Mouse (Mus musculus) ES-E14 (cell line): ENCODE data around the gene Psmd11. TPM values are rescaled to one million over a fixed set of nuclear protein-coding genes. Genes with fewer than 3 reads are reported as not detected.

ENCODE experiments used
- DNase-seq: peaks from one replicate; pipeline ENCODE4 v3.0.0-alpha.2; 2013; ENCODE audit warnings: low read depth, low spot score
- H3K27ac ChIP-seq: 2 replicates; pipeline ENCODE4 v1.5.1; 2012; ENCODE audit warnings: low read depth, mild to moderate bottlenecking, low read length, moderate library complexity, mixed read lengths; ENCODE audit not compliant: poor library complexity, insufficient read depth, severe bottlenecking
- H3K36me3 ChIP-seq: 2 replicates; pipeline ENCODE4 v1.6.1; 2012; ENCODE audit warnings: mild to moderate bottlenecking, low read length, moderate library complexity, mixed read lengths; ENCODE audit not compliant: control insufficient read depth, poor library complexity, insufficient read depth, severe bottlenecking
- H3K4me1 ChIP-seq, 2 experiments: fragments of 150-350 bp in 1 of 2; sonication (generic) in 1 of 2; 2 replicates each; pipeline ENCODE4 v1.6.1; 2012; ENCODE audit warnings: low read length in 2 of 2, mild to moderate bottlenecking in 1 of 2, mixed read lengths in 1 of 2; ENCODE audit not compliant: control insufficient read depth in 2 of 2, insufficient read depth in 2 of 2, poor library complexity in 1 of 2
- H3K4me3 ChIP-seq, 2 experiments: fragments of 150-350 bp in 1 of 2; sonication (generic) in 1 of 2; 2 replicates each; pipeline ENCODE4 v1.5.1; 2012; ENCODE audit warnings: low read length in 2 of 2, low read depth in 1 of 2, mild to moderate bottlenecking in 1 of 2, mixed read lengths in 1 of 2; ENCODE audit not compliant: insufficient read depth in 1 of 2, poor library complexity in 1 of 2, severe bottlenecking in 1 of 2
- H3K9ac ChIP-seq: 2 replicates; pipeline ENCODE4 v1.6.1; 2012; ENCODE audit warnings: low read depth, mild to moderate bottlenecking, low read length, mixed read lengths; ENCODE audit not compliant: poor library complexity, insufficient read depth, severe bottlenecking
- H3K9me3 ChIP-seq: fragments of 150-350 bp; sonication (generic); 2 replicates; pipeline ENCODE4 v1.6.1; 2012; ENCODE audit warnings: low read depth, mild to moderate bottlenecking, low read length; ENCODE audit not compliant: control insufficient read depth, insufficient read depth
- CHD2 ChIP-seq: IDR thresholded peaks from 2 replicates; pipeline ENCODE4 v1.6.1; 2014; ENCODE audit warnings: mild to moderate bottlenecking, low read depth, low read length, inconsistent platforms
- HCFC1 ChIP-seq: IDR thresholded peaks from 2 replicates; pipeline ENCODE4 v1.6.1; 2012; ENCODE audit warnings: low read length, inconsistent platforms, borderline replicate concordance; ENCODE audit not compliant: insufficient read depth
- MAFK ChIP-seq: IDR thresholded peaks from 2 replicates; pipeline ENCODE4 v1.6.1; 2014; ENCODE audit warnings: mild to moderate bottlenecking, low read depth, low read length, inconsistent platforms; ENCODE audit not compliant: insufficient read depth
- ZC3H11A ChIP-seq: IDR thresholded peaks from 2 replicates; pipeline ENCODE4 v1.6.1; 2012; ENCODE audit warnings: low read depth, mild to moderate bottlenecking, inconsistent platforms, low read length, borderline replicate concordance
- ZNF384 ChIP-seq: IDR thresholded peaks from 2 replicates; pipeline ENCODE4 v1.6.1; 2012; ENCODE audit warnings: low read depth, low read length, inconsistent platforms
- in situ Hi-C, 2 experiments: fragments of 600-800 bp; cut with MboI; formaldehyde crosslinking; loops; one replicate each; pipeline ENCODE4 v1.15.1; 2025; ENCODE audit warnings: low sequenced_read_pairs in 2 of 2, inconsistent platforms in 1 of 2; ENCODE audit not compliant: unreplicated experiment in 2 of 2
- total RNA-seq: library from RNA; depleted of rRNA; stranded (reverse); fragments of 300-350 nt; gene quantifications from 2 replicates; pipeline ENCODE4 v1.2.3, GENCODE M21; 2012

Gene Psmd11
- total RNA-seq, 1 experiment, result 106 TPM

GRCm38 (mm10) chr11:80474175-80474691 lies 45.8 kb downstream of the Psmd11 start:
- H3K4me3 ChIP-seq, result no peak overlapping the region
- no peak for DNase-seq
- peaks cover 0 to 11% of the 10 kb centered on the region in 2 experiments; a peak in 1 of 4 replicates for H3K4me1 ChIP-seq
- no peaks in the 10 kb centered on the region for H3K9me3 ChIP-seq
- no peak overlapping the region for H3K9ac ChIP-seq
- in situ Hi-C loops, result no loop called here
- no peak overlapping the region for H3K27ac ChIP-seq
- TF ChIP-seq ZC3H11A (no peak), ZNF384 (no peak), MAFK (no peak), CHD2 (no peak), HCFC1 (no peak)
- peaks cover 21% of the 10 kb centered on the region for H3K36me3 ChIP-seq

- DNase-seq, result no peak
- Histone ChIP-seq H3K4me1 (peaks cover 0 to 13% of the 10 kb centered on the region in 2 experiments; a peak in 1 of 4 replicates), H3K36me3 (peaks cover 18% of the 10 kb centered on the region), H3K9me3 (no peaks in the 10 kb centered on the region), H3K4me3 (no peak overlapping the region), H3K27ac (no peak overlapping the region), H3K9ac (no peak overlapping the region)
- TF ChIP-seq ZC3H11A, result no peak
- in situ Hi-C loops, result no loop called here
Measured at GRCm38 (mm10) chr11:80474846-80475245, 46.4 kb downstream of the Psmd11 start.

- H3K9me3 ChIP-seq, result no peaks in the 10 kb centered on the region
- DNase-seq, result no peak
- peaks cover 0 to 13% of the 10 kb centered on the region in 2 experiments; a peak in 1 of 4 replicates for H3K4me1 ChIP-seq
- no peak overlapping the region for H3K4me3 ChIP-seq
- no peak overlapping the region for H3K27ac ChIP-seq
- H3K36me3 ChIP-seq, result peaks cover 12% of the 10 kb centered on the region
- in situ Hi-C loops, result no loop called here
- no peak for TF ChIP-seq HCFC1
- no peak for TF ChIP-seq ZNF384
- TF ChIP-seq ZC3H11A, result no peak
- no peak for TF ChIP-seq CHD2
- TF ChIP-seq MAFK, result no peak
- no peak overlapping the region for H3K9ac ChIP-seq
Measured at GRCm38 (mm10) chr11:80475544-80475943, 47.1 kb downstream of the Psmd11 start.

GRCm38 (mm10) chr11:80476222-80477189 lies 48.1 kb downstream of the Psmd11 start, which contains the start of gene Cdk5r1:
TSS of gene Cdk5r1 (plus strand) at chr11:80477023.
- Histone ChIP-seq H3K4me1 (peaks cover 0 to 13% of the 10 kb centered on the region in 2 experiments; a peak in 1 of 4 replicates), H3K9ac (peak within 1 kb of the TSS; percentile 95), H3K4me3 (peak within 1 kb of the TSS; percentile 69 to 93), H3K27ac (no peak within 1 kb of the TSS), H3K9me3 (no peaks in the 10 kb centered on the region), H3K36me3 (peaks cover 9% of the 10 kb centered on the region)
- TF ChIP-seq MAFK (no peak), ZNF384 (no peak), CHD2 (no peak), ZC3H11A (no peak), HCFC1 (no peak)
- in situ Hi-C loops, result no loop called here
- peak; percentile 77 for DNase-seq
